Mouse (Mus musculus): Measurements from ENCODE around the gene Cracr2b. TPM values are rescaled to one million over a fixed set of nuclear protein-coding genes. Genes with fewer than 3 reads are reported as not detected.

Cracr2b gene
- total and polyA plus RNA-seq, 3 experiments: 15.4 to 35.0 (median 19.4) TPM

GRCm38 (mm10) chr7:141476226-141476980 lies 15.5 kb downstream of the Cracr2b start:
- 0% methylated on average over 12 of the region's 17 CpGs for WGBS
- H3K9ac ChIP-seq (ENCODE audit: low read depth, low read length): peak overlapping the region; percentile 81
- H3K79me2 ChIP-seq (replicated peaks; ENCODE audit: control insufficient read depth, insufficient read depth, low read length): no peaks in the 10 kb centered on the region; the same call in 1 of the 2 replicates
- no peaks in the 10 kb centered on the region for H3K36me3 ChIP-seq (ENCODE audit: control insufficient read depth, insufficient read depth, low read length)
- no peaks in the 10 kb centered on the region for H3K27me3 ChIP-seq (ENCODE audit: control insufficient read depth, insufficient read depth, low read length)
- H3K4me1 ChIP-seq (ENCODE audit: control insufficient read depth, insufficient read depth, low read length): peaks cover 23% of the 10 kb centered on the region
- peak; percentile 90 to 91 for DNase-seq
- peak overlapping the region; percentile 95 for H3K4me3 ChIP-seq
- TF ChIP-seq EP300 (IDR thresholded peaks at IDR 0.05; ENCODE audit: insufficient read depth, low read depth, low read length) (peak; percentile 86; the same call in 1 of the 2 replicates), POLR2A (IDR thresholded peaks at IDR 0.05; ENCODE audit: insufficient read depth, low read depth, low read length) (peak; percentile 71), CTCF (IDR thresholded peaks at IDR 0.05) (peak; percentile 53)
- intact Hi-C loops (cut with DNase I): no loop called here
- H3K27ac ChIP-seq: peak overlapping the region; percentile 91

DNA sequence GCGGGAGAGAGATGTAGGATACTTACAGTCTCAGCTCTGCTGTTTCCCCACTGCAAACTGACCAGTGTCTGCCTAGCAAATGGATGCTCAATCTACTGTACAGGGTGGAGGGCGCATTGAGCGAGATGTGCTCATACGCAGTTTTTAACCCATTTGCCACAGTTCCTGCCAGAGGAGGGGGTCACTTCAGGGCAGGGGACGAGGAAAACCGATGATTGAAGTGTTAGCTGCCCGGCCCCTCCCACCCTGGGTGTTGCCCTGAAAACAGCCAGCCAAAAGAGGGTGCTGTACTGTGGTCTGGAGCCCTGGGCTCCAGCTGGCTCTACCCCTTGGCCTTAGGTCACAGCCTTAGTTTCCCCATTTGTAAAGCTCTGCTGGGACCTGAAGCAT lies 16.1 kb downstream of the Cracr2b start:
- DNase-seq: no peak
- H3K36me3 ChIP-seq (ENCODE audit: control insufficient read depth, insufficient read depth, low read length): no peaks in the 10 kb centered on the region
- H3K4me1 ChIP-seq (ENCODE audit: control insufficient read depth, insufficient read depth, low read length): peaks cover 23% of the 10 kb centered on the region
- H3K4me3 ChIP-seq: peak overlapping the region; percentile 95
- 11% methylated on average over 7 of the region's 7 CpGs for WGBS
- TF ChIP-seq EP300 (IDR thresholded peaks at IDR 0.05; ENCODE audit: insufficient read depth, low read depth, low read length): no peak
- no peak for TF ChIP-seq POLR2A (IDR thresholded peaks at IDR 0.05; ENCODE audit: insufficient read depth, low read depth, low read length)
- TF ChIP-seq CTCF (IDR thresholded peaks at IDR 0.05): peak; percentile 24; the same call in 1 of the 2 replicates
- H3K79me2 ChIP-seq (replicated peaks; ENCODE audit: control insufficient read depth, insufficient read depth, low read length): no peaks in the 10 kb centered on the region; the same call in 1 of the 2 replicates
- H3K27ac ChIP-seq: peak overlapping the region; percentile 91
- intact Hi-C loops (cut with DNase I): no loop called here
- peak overlapping the region; percentile 81 for H3K9ac ChIP-seq (ENCODE audit: low read depth, low read length)
- H3K27me3 ChIP-seq (ENCODE audit: control insufficient read depth, insufficient read depth, low read length): no peaks in the 10 kb centered on the region

DNA sequence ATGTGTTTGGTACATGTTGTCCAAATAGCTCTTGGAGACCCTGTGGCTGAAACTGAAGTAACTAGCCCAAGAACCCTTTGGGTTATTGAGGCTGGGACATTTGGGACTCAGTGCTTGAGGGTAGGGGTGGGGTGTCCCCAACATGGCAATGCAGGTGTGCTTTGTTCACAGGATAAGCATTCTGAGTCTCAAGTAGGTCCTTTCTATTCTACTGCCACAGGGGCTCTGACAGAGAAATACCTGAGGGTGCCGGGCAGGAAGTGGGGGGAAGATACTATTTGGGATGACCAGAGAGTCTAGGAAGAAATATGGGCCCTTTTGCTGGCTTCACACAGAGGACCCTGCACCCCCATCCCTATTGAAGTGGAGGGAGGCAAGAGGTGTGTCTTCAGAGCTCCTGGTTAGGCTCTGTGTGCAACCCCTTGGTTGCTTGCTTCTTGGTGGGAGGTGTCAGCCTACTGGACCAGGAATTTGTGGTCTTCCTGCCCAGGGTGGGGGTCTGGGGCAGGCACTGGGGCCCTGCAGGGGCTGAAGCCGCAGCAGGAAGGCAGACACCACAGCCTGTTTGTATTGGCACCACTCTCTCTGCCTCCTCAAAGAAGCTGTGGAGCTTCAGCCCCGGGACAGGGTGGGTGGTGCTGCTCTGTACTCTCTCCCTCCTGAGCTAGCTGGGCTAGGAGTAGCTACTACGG lies 16.8 kb downstream of the Cracr2b start:
- TF ChIP-seq POLR2A (IDR thresholded peaks at IDR 0.05; ENCODE audit: insufficient read depth, low read depth, low read length) (no peak), EP300 (IDR thresholded peaks at IDR 0.05; ENCODE audit: insufficient read depth, low read depth, low read length) (no peak), CTCF (IDR thresholded peaks at IDR 0.05) (no peak)
- 38% methylated on average over 4 of the region's 4 CpGs for WGBS
- H3K4me1 ChIP-seq (ENCODE audit: control insufficient read depth, insufficient read depth, low read length): peaks cover 27% of the 10 kb centered on the region
- intact Hi-C loops (cut with DNase I): no loop called here
- no peaks in the 10 kb centered on the region for H3K27me3 ChIP-seq (ENCODE audit: control insufficient read depth, insufficient read depth, low read length)
- H3K4me3 ChIP-seq: peak overlapping the region; percentile 11; the same call in 1 of the 2 replicates
- H3K36me3 ChIP-seq (ENCODE audit: control insufficient read depth, insufficient read depth, low read length): no peaks in the 10 kb centered on the region
- H3K27ac ChIP-seq: peak overlapping the region; percentile 91
- H3K9ac ChIP-seq (ENCODE audit: low read depth, low read length): peak overlapping the region; percentile 81
- no peak for DNase-seq
- H3K79me2 ChIP-seq (replicated peaks; ENCODE audit: control insufficient read depth, insufficient read depth, low read length): peaks cover 2% of the 10 kb centered on the region; the same call in 1 of the 2 replicates

- 43% methylated on average over 5 of the region's 5 CpGs for whole genome bisulfite sequencing
- H3K36me3 ChIP-seq (ENCODE audit: control insufficient read depth, insufficient read depth, low read length): no peaks in the 10 kb centered on the region
- H3K9ac ChIP-seq (ENCODE audit: low read depth, low read length): peak overlapping the region; percentile 26; the same call in 1 of the 2 replicates
- H3K4me1 ChIP-seq (ENCODE audit: control insufficient read depth, insufficient read depth, low read length): peaks cover 28% of the 10 kb centered on the region
- intact Hi-C loops (cut with DNase I): no loop called here
- DNase-seq: peak in 1 of 2 experiments; percentile 44
- TF ChIP-seq CTCF (IDR thresholded peaks at IDR 0.05): no peak
- no peak for TF ChIP-seq POLR2A (IDR thresholded peaks at IDR 0.05; ENCODE audit: insufficient read depth, low read depth, low read length)
- TF ChIP-seq EP300 (IDR thresholded peaks at IDR 0.05; ENCODE audit: insufficient read depth, low read depth, low read length): no peak
- H3K79me2 ChIP-seq (replicated peaks; ENCODE audit: control insufficient read depth, insufficient read depth, low read length): peaks cover 2% of the 10 kb centered on the region; the same call in 1 of the 2 replicates
- no peaks in the 10 kb centered on the region for H3K27me3 ChIP-seq (ENCODE audit: control insufficient read depth, insufficient read depth, low read length)
- peak overlapping the region; percentile 91 for H3K27ac ChIP-seq
- no peak overlapping the region for H3K4me3 ChIP-seq
Observed at GRCm38 (mm10) chr7:141478270-141478748, 17.4 kb downstream of the Cracr2b start.

- intact Hi-C loops (cut with DNase I): loop anchor here (1.0 to 5.0 kb wide), 3 partner anchors 44 to 185 kb away; no protein-coding TSS in a partner anchor
- H3K27me3 ChIP-seq (ENCODE audit: control insufficient read depth, insufficient read depth, low read length): no peaks in the 10 kb centered on the region
- H3K4me1 ChIP-seq (ENCODE audit: control insufficient read depth, insufficient read depth, low read length): peaks cover 31% of the 10 kb centered on the region
- H3K4me3 ChIP-seq: peak overlapping the region; percentile 48; the same call in 1 of the 2 replicates
- DNase-seq: peak; percentile 73 to 75
- H3K79me2 ChIP-seq (replicated peaks; ENCODE audit: control insufficient read depth, insufficient read depth, low read length): 0 out of 2 replicates have a peak, but pooled peaks cover 2% of the 10 kb centered on the region
- no peak overlapping the region; the same call in 1 of the 2 replicates for H3K27ac ChIP-seq
- 12% methylated on average over 10 of the region's 10 CpGs for WGBS
- peak; percentile 96 for TF ChIP-seq CTCF (IDR thresholded peaks at IDR 0.05)
- TF ChIP-seq POLR2A (IDR thresholded peaks at IDR 0.05; ENCODE audit: insufficient read depth, low read depth, low read length): no peak; the same call in 1 of the 2 replicates
- peak; percentile 98 for TF ChIP-seq EP300 (IDR thresholded peaks at IDR 0.05; ENCODE audit: insufficient read depth, low read depth, low read length)
- H3K36me3 ChIP-seq (ENCODE audit: control insufficient read depth, insufficient read depth, low read length): no peaks in the 10 kb centered on the region
- no peak overlapping the region for H3K9ac ChIP-seq (ENCODE audit: low read depth, low read length)
Observed at GRCm38 (mm10) chr7:141480842-141481497, 20.1 kb downstream of the Cracr2b start.
